Mouse (Mus musculus) kidney, adult 2 months (tissue): ENCODE results near the gene Wdr92. TPM values are rescaled to one million over a fixed set of nuclear protein-coding genes. Genes with fewer than 3 reads are reported as not detected.
A peak's percentile ranks its signal among the peaks of the same experiment; 100 is the strongest.
"Not testable (repeated sequence)": the region's sequence is repeated elsewhere in the genome, so short reads cannot be mapped to it uniquely, and the experiment has no call there.

Source experiments
- DNase-seq: peaks from one replicate; pipeline ENCODE4 v3.0.0; 2021
- H3K27ac ChIP-seq: fragments of 200-500 bp; 2 replicates; pipeline ENCODE4 v1.5.1; 2012; ENCODE audit warnings: low read depth, low read length, control low read depth, inconsistent platforms; ENCODE audit not compliant: insufficient read depth
- H3K27me3 ChIP-seq: fragments of 200-500 bp; replicated peaks from 2 replicates; pipeline ENCODE4 v1.6.1; 2012; ENCODE audit warnings: mild to moderate bottlenecking, moderate library complexity, low read length, inconsistent platforms; ENCODE audit not compliant: control insufficient read depth, insufficient read depth
- H3K36me3 ChIP-seq: fragments of 200-500 bp; 2 replicates; pipeline ENCODE4 v1.6.1; 2012; ENCODE audit warnings: mild to moderate bottlenecking, moderate library complexity, low read length, inconsistent platforms; ENCODE audit not compliant: control insufficient read depth, insufficient read depth
- H3K4me1 ChIP-seq: fragments of 200-500 bp; 2 replicates; pipeline ENCODE4 v1.6.1; 2011; ENCODE audit warnings: low read length; ENCODE audit not compliant: control insufficient read depth, insufficient read depth
- H3K4me3 ChIP-seq: fragments of 200-500 bp; 2 replicates; pipeline ENCODE4 v1.5.1; 2011; ENCODE audit warnings: mild to moderate bottlenecking, low read depth, low read length, control low read depth; ENCODE audit not compliant: insufficient read depth
- CTCF ChIP-seq: fragments of 200-500 bp; conservative IDR thresholded peaks from 2 replicates; pipeline ENCODE4 v1.5.1; 2011; ENCODE audit warnings: low read depth, mild to moderate bottlenecking, control low read depth, low read length, moderate library complexity, mixed read lengths; ENCODE audit not compliant: insufficient read depth, insufficient read length
- POLR2A ChIP-seq: fragments of 200-500 bp; IDR thresholded peaks from one replicate; pipeline ENCODE4 v1.6.1; 2011; ENCODE audit warnings: low read depth, low read length, control low read depth
- WGBS: fragments of 180-500 bp; shearing (Covaris S2); methylation state at CpG from one replicate; pipeline ENCODE4 v1.1.7; 2018; 5-methylcytosine and 5-hydroxymethylcytosine counted together
- polyA plus RNA-seq: library from polyadenylated mRNA; depleted of rRNA; stranded (reverse); fragments of >200 nt; gene quantifications from 2 replicates; pipeline ENCODE4 v1.2.3, GENCODE M21; 2012

Gene Wdr92
- polyA plus RNA-seq, 1 experiment, result 8.1 TPM

- no peak for TF ChIP-seq CTCF
- peak; percentile 12 for TF ChIP-seq POLR2A
- H3K4me3 ChIP-seq, result peak within 1 kb of the TSS; percentile 82
- 0 out of 2 replicates have a peak, but pooled peaks cover 2% of the 10 kb centered on the region for H3K36me3 ChIP-seq
- H3K4me1 ChIP-seq, result no peaks in the 10 kb centered on the region; the same call in 1 of the 2 replicates
- DNase-seq, result peak; percentile 98
- WGBS, result under 1% methylated on average over 65 of the region's 65 CpGs
- H3K27me3 ChIP-seq, result no peaks in the 10 kb centered on the region
- H3K27ac ChIP-seq, result peak within 1 kb of the TSS; percentile 90
These were observed 29.6 kb downstream of the Wdr92 start, which contains the start of gene Pno1 for GRCm38 (mm10) chr11:17211258-17212140. Gene Pno1 (minus strand): TSS chr11:17211568.

DNA sequence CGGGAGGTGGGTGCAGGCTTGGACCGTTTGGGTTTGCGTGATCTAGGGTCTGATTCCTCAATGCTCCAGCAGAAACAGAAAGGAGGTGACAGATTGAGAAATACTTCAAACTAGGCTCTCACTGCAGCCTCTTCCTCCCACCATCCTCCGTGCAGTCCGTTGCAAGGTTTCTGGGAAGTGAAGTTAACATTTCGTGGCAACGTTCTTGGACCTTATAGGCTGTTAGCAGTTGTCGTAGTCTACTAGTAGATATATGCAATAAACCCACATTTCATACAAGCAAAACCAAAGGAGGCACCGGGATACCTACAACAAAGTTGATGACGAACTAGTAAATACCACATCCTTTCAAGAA, 30.2 kb downstream of the Wdr92 start:
- Histone ChIP-seq H3K27me3 (no peaks in the 10 kb centered on the region), H3K4me3 (peak overlapping the region; percentile 82), H3K4me1 (no peaks in the 10 kb centered on the region; the same call in 1 of the 2 replicates), H3K36me3 (0 out of 2 replicates have a peak, but pooled peaks cover 2% of the 10 kb centered on the region), H3K27ac (peak overlapping the region; percentile 17; the same call in 1 of the 2 replicates)
- TF ChIP-seq POLR2A (no peak), CTCF (no peak)
- DNase-seq, result no peak
- WGBS, result 1% methylated on average over 10 of the region's 10 CpGs

DNA sequence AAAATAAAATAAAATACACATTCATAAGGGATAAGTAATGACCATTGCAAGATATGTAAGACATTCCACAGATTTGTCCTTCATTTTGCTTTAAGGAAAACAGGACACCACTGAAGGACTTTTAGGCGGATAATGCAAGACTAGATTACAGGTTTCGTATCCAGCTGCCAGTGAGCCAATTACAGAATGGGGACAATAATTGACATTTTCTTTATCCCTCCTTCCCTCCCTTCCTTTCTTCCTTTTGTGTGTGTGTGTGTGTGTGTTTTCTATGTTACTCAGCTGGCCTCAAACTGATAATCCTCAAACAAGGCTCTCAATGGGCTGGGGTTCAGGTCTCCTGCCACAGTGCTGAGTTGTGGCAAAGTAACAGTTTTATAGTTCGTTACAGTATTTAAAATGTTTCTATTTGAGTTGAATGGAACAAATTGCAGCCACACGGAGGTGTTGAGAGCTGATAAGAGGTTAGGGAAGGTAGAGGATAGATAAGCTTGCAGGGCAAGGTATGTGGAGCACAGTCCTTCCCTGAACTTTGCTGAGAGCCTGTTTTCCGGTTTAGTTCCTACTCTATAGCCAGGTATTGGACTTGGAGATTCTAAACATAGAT, 31.1 kb downstream of the Wdr92 start:
- H3K4me1 ChIP-seq, result no peaks in the 10 kb centered on the region; the same call in 1 of the 2 replicates
- H3K4me3 ChIP-seq, result no peak overlapping the region
- H3K27me3 ChIP-seq, result no peaks in the 10 kb centered on the region
- 0 out of 2 replicates have a peak, but pooled peaks cover 2% of the 10 kb centered on the region for H3K36me3 ChIP-seq
- no peak for DNase-seq
- 72% methylated on average over 5 of the region's 5 CpGs for WGBS
- no peak for TF ChIP-seq POLR2A
- no peak for TF ChIP-seq CTCF
- no peak overlapping the region for H3K27ac ChIP-seq

DNA sequence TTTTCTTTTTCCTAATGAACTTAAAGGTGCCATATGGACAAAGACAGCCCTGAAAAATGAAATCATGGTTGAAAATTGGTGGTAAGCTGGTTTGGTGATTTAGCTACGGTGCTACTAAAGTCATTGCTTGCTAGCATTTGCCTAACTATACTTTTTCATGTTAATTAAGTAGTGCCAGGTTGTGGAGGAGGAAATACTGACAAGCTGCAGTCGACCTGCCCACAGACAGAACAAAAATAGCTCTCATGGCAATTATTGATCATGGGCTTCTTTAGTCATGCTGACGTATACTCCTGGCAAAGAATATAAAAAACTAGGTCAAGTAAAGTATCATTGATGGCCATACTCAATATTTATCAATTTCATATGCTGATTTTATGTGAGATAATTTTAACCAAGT, 33.6 kb downstream of the Wdr92 start:
- no peak for DNase-seq

DNA sequence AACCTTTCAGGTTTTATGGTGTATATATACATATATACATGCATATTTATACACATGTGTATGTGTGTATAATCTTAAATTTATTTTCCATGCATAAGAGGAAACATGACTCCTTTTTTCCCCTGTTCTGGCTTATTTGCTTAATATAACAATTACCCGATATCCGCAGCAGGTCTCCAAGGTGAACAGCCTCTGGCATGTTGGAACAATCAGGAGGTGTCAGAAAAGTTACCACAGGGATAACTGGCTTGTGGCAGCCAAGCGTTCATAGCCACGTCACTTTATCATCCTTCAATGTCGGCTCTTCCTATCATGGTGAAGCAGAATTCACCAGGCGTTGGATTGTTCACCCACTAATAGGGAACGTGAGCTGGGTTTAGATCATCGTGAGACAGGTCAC, 39.2 kb downstream of the Wdr92 start:
- no peak for DNase-seq
- WGBS, result 91% methylated on average over 8 of the region's 8 CpGs
- Histone ChIP-seq H3K27ac (no peak overlapping the region), H3K4me1 (no peaks in the 10 kb centered on the region), H3K36me3 (peaks cover 1% of the 10 kb centered on the region; the same call in 1 of the 2 replicates), H3K27me3 (no peaks in the 10 kb centered on the region), H3K4me3 (no peak overlapping the region)
- TF ChIP-seq POLR2A (no peak), CTCF (no peak)

More for the DNA sequence above, 33.6 kb downstream of the Wdr92 start:
- Histone ChIP-seq H3K36me3 (peaks cover 1% of the 10 kb centered on the region; the same call in 1 of the 2 replicates), H3K27me3 (no peaks in the 10 kb centered on the region), H3K27ac (no peak overlapping the region), H3K4me3 (no peak overlapping the region), H3K4me1 (no peaks in the 10 kb centered on the region; the same call in 1 of the 2 replicates)
- WGBS, result 77% methylated on average over 3 of the region's 3 CpGs
- no peak for TF ChIP-seq CTCF
- no peak for TF ChIP-seq POLR2A

DNA sequence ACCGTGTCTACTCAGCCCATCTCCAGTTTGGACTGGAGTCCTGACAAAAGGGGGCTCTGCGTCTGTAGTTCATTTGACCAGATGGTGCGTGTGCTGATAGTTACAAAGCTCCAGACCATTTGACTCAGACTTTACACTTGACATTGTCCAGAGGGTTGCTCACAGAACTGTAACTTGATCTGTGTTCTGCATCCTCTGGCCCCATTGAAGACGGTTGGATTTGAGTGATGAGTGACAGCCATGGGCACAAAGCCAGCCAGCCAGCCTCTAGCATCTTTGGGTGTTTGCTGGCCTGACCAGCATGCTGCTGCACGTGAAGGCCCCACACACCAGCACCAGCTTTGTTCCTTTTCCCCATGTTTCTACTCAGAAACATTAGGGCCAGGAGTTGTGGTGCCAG, 50.9 kb downstream of the Wdr92 start:
- peaks cover under 1% of the 10 kb centered on the region for H3K36me3 ChIP-seq
- TF ChIP-seq CTCF, result no peak
- no peak for TF ChIP-seq POLR2A
- H3K4me1 ChIP-seq, result no peaks in the 10 kb centered on the region
- no peak overlapping the region for H3K27ac ChIP-seq
- no peak for DNase-seq
- H3K27me3 ChIP-seq, result no peaks in the 10 kb centered on the region
- no peak overlapping the region for H3K4me3 ChIP-seq
- 74% methylated on average over 5 of the region's 5 CpGs for WGBS

GRCm38 (mm10) chr11:17236449-17237037, 54.6 kb downstream of the Wdr92 start:
- Histone ChIP-seq H3K27me3 (no peaks in the 10 kb centered on the region), H3K36me3 (no peaks in the 10 kb centered on the region; the same call in none of the 2 replicates), H3K4me1 (no peaks in the 10 kb centered on the region), H3K27ac (no peak overlapping the region), H3K4me3 (no peak overlapping the region)
- no peak for DNase-seq
- TF ChIP-seq CTCF, result no peak
- TF ChIP-seq POLR2A, result no peak
- WGBS, result 69% methylated on average over 5 of the region's 5 CpGs

DNA sequence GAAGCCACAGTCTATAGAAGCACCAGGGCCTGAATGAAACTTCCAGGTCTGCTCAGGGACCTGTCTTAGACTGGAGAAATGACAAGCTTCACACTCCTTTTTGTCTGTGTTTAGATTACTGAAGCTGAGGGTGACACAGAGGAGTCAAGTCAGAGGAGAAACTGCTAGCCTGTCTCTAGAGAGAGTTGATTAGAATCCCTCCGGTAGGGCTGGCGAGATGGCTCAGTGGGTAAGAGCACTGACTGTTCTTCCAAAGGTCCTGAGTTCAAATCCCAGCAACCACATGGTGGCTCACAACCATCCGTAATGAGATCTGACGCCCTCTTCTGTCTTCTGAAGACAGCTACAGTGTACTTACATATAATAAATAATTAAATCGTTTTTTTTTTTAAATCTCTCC, 56.7 kb downstream of the Wdr92 start:
- DNase-seq, H3K36me3 ChIP-seq, H3K27ac ChIP-seq, H3K4me1 ChIP-seq, H3K4me3 ChIP-seq, H3K27me3 ChIP-seq: not testable (repeated sequence)
- WGBS, result 91% methylated on average over 5 of the region's 5 CpGs
